Mouse (Mus musculus) macrophage (primary cell): Measurements from ENCODE around the gene Fam214b. TPM values are rescaled to one million over a fixed set of nuclear protein-coding genes. Genes with fewer than 3 reads are reported as not detected.
"Not testable (repeated sequence)": the region's sequence is repeated elsewhere in the genome, so short reads cannot be mapped to it uniquely, and the experiment has no call there.

ENCODE experiments used
- H3K27ac ChIP-seq: fragments of 350-480 bp; formaldehyde crosslinking; 2 replicates; pipeline ENCODE4 v1.9.0; 2021
- H3K36me3 ChIP-seq: fragments of 350-480 bp; formaldehyde crosslinking; 2 replicates; pipeline ENCODE4 v1.9.0; 2021; ENCODE audit errors: inconsistent target
- H3K4me3 ChIP-seq: fragments of 350-480 bp; formaldehyde crosslinking; 2 replicates; pipeline ENCODE4 v1.9.0; 2021; ENCODE audit errors: inconsistent target
- H3K79me2 ChIP-seq: fragments of 350-480 bp; formaldehyde crosslinking; 2 replicates; pipeline ENCODE4 v1.9.0; 2021; ENCODE audit errors: inconsistent target
- WGBS: methylation state at CpG from one replicate; pipeline ENCODE4 v1.1.7; 2026; ENCODE audit warnings: inconsistent platforms; ENCODE audit not compliant: missing documents; 5-methylcytosine and 5-hydroxymethylcytosine counted together
- polyA plus RNA-seq: library from polyadenylated mRNA; stranded (reverse); fragments of 250-400 nt; gene quantifications from 3 replicates; pipeline ENCODE4 v1.2.4, GENCODE M21; 2018; ENCODE audit warnings: inconsistent platforms

Fam214b gene
- polyA plus RNA-seq, 1 experiment from 2014 or later, result 36.4 TPM

DNA sequence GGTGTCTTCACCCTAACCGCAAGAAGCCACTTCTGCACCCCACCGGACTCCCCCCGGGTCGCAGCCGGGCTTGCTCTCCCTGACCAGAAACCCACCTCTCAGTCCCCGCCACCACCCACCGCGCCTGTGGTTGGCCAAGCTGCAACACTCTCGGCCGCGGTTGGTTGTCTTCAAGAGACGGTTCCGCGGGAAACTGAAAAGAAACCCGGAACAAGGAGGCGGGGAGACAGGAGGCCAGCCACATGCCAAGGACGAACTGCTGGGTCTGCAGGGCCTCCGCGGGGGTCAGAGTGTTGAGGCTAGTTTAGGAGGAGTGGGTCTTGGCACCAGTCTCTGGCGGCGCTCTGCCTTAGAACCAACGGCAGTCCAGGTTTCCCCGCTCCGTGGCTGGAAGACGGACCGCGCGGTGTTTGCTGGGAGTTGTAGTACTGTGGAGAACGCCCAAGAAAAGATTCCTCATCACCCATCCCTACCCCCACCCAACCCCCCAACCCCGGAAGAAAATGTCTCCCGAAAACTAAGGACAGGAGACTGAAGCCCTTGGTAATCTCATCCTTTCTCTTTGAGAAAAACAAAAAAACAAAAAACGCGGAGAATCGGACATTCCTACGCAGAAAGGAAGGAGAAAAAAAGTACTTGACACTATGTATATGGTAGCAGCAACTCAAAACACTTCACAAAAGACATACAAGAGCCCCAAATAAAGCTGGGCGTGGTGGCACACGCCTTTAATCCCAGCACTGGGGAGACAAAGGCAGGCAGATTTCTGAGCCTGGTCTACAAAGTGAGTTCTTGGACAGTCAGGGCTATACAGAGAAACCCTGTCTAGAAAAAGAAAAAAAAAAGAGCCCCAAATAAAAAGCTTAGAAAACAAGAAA is 35.6 kb downstream of the Fam214b start, which contains the start of gene Fancg:
Gene Fancg, minus strand, starts transcription at position 346 of the 878 bp plus-strand sequence.
- Histone ChIP-seq H3K79me2 (no peaks in the 10 kb centered on the region), H3K36me3 (peaks cover 9% of the 10 kb centered on the region; the same call in 1 of the 2 replicates), H3K27ac (peak within 1 kb of the TSS; percentile 76), H3K4me3 (peak within 1 kb of the TSS; percentile 89)
- under 1% methylated on average over 35 of the region's 37 CpGs for WGBS

DNA sequence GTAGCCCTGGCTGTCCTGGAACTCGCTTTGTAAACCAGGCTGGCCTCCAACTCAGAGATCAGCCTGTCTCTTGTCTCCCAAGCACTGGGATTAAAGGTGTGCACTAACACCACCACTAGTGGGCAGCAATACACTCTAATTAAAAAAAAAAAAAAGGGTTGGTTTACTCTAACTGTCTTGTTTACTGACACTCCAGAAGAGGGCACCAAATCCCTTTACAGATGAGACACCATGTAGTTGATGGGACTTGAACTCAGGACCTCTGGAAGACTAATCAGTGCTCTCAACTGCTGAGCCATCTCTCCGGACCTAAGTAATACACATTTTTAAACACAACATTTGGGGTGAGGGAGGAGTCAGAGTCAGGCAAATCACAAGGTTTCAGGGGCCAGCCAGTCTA is 40.3 kb downstream of the Fam214b start:
- peaks cover 9% of the 10 kb centered on the region; the same call in 1 of the 2 replicates for H3K36me3 ChIP-seq
- no peak overlapping the region for H3K27ac ChIP-seq
- no peaks in the 10 kb centered on the region for H3K79me2 ChIP-seq
- no peak overlapping the region for H3K4me3 ChIP-seq
- WGBS, result 51% methylated on average over 2 of the region's 2 CpGs

DNA sequence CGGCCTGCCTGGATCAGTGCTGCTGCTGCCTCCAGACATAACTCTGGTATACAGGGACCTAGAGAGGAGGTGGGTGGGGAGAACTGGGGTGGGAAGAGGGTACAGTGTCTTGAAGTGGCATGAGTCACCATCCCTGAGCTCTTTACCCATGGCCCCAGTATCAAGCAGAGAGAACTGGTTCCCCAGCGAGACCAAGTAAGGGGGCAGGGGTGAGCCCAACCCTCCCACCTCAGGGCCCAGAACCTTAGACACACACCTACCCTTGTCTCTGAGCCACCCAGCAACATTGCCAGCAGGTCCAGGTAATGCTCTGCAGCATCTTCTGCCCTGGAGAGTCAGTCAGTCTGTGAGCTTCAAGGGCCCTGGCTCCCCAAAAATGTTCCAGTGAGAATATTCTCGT is 41.1 kb downstream of the Fam214b start:
- Histone ChIP-seq H3K79me2 (no peaks in the 10 kb centered on the region), H3K27ac (no peak overlapping the region), H3K4me3 (no peak overlapping the region), H3K36me3 (peaks cover 9% of the 10 kb centered on the region; the same call in 1 of the 2 replicates)
- WGBS, result 97% methylated on average over 3 of the region's 3 CpGs

DNA sequence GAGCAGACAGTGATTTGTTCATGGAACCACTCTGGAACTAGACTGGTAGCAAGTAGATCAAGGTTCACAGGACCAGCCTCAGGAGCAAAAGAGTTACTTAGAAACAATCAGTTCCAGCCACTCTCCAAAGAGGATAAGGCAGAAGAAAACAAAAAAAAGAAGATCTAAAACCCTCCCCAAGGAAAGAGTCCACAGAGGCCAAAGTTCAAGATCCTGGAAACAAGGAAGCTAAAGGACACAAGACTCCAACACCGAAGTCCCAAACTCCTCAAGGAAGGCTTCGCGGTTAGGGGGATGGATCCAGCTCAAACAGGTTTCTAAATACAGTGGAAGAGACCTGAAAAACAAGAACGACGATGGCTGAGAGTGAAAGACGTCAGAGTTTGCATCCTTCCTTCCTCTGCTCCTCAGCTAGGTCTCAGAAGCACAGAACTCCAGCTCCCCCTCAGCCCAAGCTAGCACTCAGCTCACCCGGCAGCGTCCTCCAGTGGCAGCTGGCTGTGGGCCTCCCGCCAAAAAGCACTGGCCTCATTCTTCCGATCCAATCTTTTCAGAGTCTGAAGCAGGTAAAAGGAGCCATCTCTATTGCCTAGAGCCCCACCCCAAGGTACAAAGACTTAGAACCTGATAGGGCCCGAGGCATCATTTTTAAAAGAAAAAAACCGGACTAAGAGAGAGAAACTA is 43.1 kb downstream of the Fam214b start:
- Histone ChIP-seq H3K36me3 (peaks cover 9% of the 10 kb centered on the region; the same call in 1 of the 2 replicates), H3K4me3 (no peak overlapping the region), H3K79me2 (peaks cover 17% of the 10 kb centered on the region), H3K27ac (no peak overlapping the region)
- WGBS, result 89% methylated on average over 12 of the region's 12 CpGs

DNA sequence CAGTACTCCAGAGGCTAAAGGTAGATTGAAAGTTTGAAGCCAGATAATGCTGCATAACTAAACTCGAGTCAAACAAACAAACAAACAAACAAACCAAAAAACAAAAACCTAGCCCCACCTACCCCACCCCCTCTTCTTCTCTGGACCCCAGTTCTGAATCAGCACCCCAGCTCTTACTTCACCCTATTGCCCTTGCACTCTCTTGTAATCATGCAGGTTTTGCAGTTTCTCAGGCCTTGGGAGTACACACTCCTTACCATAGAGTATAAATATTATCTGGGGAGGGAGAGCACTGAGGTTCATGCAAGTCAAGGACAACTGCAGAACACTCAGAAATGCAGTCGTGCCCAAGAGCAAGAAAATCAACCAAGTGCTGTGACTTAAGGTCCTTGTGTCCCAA is 44.7 kb downstream of the Fam214b start:
- peaks cover 33% of the 10 kb centered on the region for H3K79me2 ChIP-seq
- H3K27ac ChIP-seq, result no peak overlapping the region
- H3K36me3 ChIP-seq, result no peaks in the 10 kb centered on the region
- H3K4me3 ChIP-seq, result no peak overlapping the region
- WGBS, result 98% methylated on average over 2 of the region's 2 CpGs

DNA sequence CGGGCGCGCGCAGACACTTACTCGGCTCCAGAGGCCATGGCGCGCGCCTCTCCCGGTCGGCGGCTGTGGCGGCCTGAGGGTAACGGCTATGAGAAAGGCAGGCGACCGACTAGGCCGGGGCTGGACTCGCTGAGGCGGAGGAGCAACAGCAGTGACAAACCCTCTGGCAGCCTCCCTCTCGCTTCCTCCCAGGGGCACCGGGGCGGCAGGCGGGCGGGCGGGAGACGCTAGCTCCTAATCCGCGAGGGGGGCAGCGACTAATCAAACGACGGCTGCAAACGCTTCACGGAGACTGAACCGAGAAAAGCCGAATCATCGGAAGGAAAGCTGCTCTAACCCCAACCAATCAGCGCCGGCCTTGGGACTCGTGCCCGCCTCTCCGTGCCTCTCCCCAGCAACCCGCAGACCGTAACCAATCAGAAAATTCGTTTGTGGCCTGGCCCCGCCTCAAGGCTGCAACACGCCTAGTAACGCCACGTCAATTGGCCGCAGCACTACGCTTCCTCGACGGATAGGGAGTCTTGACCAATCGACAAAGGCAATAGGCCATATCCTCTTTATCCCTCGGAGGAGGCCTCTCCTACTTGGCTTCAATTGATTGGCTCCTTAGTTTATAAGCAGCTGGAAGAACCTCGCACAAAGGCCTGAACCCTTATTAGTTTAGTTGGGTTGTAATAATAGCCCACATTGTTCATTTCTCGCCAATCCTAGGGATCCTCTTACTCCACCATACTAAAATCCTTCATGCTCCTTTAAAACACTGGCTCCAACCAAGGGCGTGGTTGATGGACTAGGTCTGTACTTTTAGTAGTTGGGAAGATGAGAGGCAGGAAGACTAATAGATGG is 45.7 kb downstream of the Fam214b start, which contains the start of gene Vcp:
Gene Vcp, minus strand, starts transcription at position 367 of the 846 bp plus-strand sequence.
- peak within 1 kb of the TSS; percentile 51 for H3K27ac ChIP-seq
- WGBS, result 1% methylated on average over 44 of the region's 56 CpGs
- not testable (repeated sequence) for H3K36me3 ChIP-seq

DNA sequence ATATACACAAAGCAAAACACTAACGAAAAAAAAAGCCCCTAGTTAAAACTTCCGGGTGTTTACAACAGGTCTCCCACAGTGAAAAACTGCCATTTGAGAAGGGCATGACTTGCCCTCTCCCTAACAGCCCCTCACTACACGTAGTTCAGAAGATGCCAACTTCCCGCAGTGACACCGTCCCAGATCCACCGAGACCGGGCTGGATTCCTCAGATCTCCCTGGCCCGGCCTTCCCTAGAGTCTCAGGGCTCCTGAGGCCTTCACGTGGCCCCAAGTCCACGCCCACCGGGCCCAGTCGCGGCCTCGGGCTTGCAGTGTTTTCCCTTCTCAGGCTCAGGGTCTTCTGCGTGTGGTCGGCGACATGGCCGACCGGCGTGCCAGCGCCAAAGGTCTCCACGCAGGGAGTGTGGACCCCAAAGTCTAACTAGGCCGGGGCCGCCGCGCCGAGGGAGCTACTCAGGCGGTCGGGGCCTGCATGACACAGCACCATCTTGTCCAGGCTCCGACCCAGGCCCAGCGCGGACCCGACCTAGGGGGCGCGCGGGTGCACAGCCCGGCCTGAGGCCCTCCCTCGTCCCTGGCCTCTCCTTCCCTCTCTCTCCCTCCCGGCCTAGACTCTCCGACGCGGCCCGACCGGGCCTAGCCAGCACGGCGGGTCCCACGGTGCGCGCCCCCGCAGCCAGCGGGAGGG is 46.4 kb downstream of the Fam214b start:
- Histone ChIP-seq H3K36me3 (peaks cover 10% of the 10 kb centered on the region), H3K79me2 (peaks cover 50% of the 10 kb centered on the region), H3K27ac (peak overlapping the region; percentile 51), H3K4me3 (peak overlapping the region; percentile 87)
- under 1% methylated on average over 48 of the region's 51 CpGs for WGBS

More for the DNA sequence above, 45.7 kb downstream of the Fam214b start, which contains the start of gene Vcp:
- Histone ChIP-seq H3K79me2 (peaks cover 42% of the 10 kb centered on the region), H3K4me3 (peak within 1 kb of the TSS; percentile 87)

DNA sequence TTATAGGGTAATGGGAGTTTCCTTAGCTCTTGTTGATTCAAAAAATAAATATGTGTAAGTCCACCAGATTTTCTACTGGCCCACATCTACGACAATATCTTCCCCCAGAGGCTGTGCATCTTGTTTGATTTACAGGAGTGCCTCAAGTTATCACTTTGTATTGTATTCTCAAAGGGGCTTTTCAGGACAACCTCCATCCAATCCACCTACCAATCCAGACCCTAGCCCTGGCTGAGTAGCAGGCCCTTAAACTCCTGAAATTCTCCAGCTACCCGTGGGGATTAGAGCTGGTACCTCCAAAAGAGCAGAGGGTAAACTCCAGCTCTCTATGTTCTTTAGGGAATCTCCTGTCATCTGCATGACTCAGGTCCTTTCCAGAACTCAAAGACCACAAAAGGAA is 48.0 kb downstream of the Fam214b start:
- H3K79me2 ChIP-seq, result peaks cover 66% of the 10 kb centered on the region
- peaks cover 26% of the 10 kb centered on the region for H3K36me3 ChIP-seq
- no peak overlapping the region for H3K27ac ChIP-seq
- WGBS, result 39% methylated on average over 2 of the region's 2 CpGs
- no peak overlapping the region; the same call in 1 of the 2 replicates for H3K4me3 ChIP-seq

DNA sequence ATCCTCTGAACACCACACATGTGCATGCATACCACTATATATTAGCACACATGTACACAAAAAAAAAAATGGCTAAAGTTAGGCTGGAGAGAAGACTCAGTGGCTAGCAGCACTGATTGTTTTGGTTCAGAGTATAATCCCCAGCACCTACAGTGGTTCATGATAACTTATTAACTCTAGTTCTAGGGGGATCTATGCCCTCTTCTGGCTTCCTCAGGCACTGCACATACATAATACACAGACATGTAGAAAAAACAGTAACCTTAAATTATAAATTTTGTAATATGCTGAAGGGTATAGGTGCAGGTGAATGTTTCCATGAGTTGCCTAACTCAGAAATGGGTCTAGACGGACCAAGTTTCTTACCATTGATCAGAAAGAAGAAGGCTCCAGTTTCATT is 57.7 kb downstream of the Fam214b start:
- WGBS, result 92% methylated on average over 1 of the region's 1 CpGs
- H3K79me2 ChIP-seq, result peaks cover 50% of the 10 kb centered on the region; the same call in 1 of the 2 replicates
- no peak overlapping the region for H3K27ac ChIP-seq
- H3K36me3 ChIP-seq, result peaks cover 94% of the 10 kb centered on the region
- no peak overlapping the region for H3K4me3 ChIP-seq

Other genes starting within 250 kb of the Fam214b start
- not detected in 3 replicates for gene Fam205a1, start 192.3 kb downstream of the Fam214b start, polyA plus RNA-seq
- not detected in 3 replicates for gene Gm12394, start 189.4 kb downstream of the Fam214b start, polyA plus RNA-seq
- gene Fam205c, start 172.0 kb downstream of the Fam214b start, polyA plus RNA-seq, result not detected in 3 replicates
- gene Phf24, start 129.6 kb downstream of the Fam214b start, polyA plus RNA-seq, result 0.12 to 0.16 TPM in 2 of 3 replicates, not detected in the other
- 7.1 to 8.8 TPM (median 7.8 TPM) in 3 replicates for gene Dnajb5, start 96.4 kb downstream of the Fam214b start, polyA plus RNA-seq
- 0.24 TPM in 1 of 3 replicates, not detected in the others for gene 1700022I11Rik, start 76.6 kb downstream of the Fam214b start, polyA plus RNA-seq
- gene Vcp, start 45.7 kb downstream of the Fam214b start, polyA plus RNA-seq, result 191 to 290 TPM (median 215 TPM) in 3 replicates
- gene Fancg, start 35.7 kb downstream of the Fam214b start, polyA plus RNA-seq, result 4.6 to 9.0 TPM (median 7.8 TPM) in 3 replicates
- gene Pigo, start 20.4 kb downstream of the Fam214b start, polyA plus RNA-seq, result 2.5 to 5.6 TPM (median 4.2 TPM) in 3 replicates
- gene Stoml2, start 14.5 kb downstream of the Fam214b start, polyA plus RNA-seq, result 35.0 to 52.0 TPM (median 48.6 TPM) in 3 replicates
- 0.18 to 0.37 TPM (median 0.36 TPM) in 3 replicates for gene Unc13b, start 12.7 kb upstream of the Fam214b start, polyA plus RNA-seq
- gene Atp8b5, start 220.9 kb upstream of the Fam214b start, polyA plus RNA-seq, result 0.05 to 0.36 TPM in 2 of 3 replicates, not detected in the other